Mouse (Mus musculus) liver, embryonic 14 days (tissue): ENCODE data around the gene Ehhadh. TPM values are rescaled to one million over a fixed set of nuclear protein-coding genes. Genes with fewer than 3 reads are reported as not detected.

Experiments
- polyA plus RNA-seq: library from polyadenylated mRNA; depleted of rRNA; stranded (reverse); fragments of >200 nt; gene quantifications from 2 replicates; pipeline ENCODE4 v1.2.3, GENCODE M21; 2012; rRNA removed

Gene Ehhadh
- 7.3 and 8.2 TPM in 2 replicates for polyA plus RNA-seq

DNA sequence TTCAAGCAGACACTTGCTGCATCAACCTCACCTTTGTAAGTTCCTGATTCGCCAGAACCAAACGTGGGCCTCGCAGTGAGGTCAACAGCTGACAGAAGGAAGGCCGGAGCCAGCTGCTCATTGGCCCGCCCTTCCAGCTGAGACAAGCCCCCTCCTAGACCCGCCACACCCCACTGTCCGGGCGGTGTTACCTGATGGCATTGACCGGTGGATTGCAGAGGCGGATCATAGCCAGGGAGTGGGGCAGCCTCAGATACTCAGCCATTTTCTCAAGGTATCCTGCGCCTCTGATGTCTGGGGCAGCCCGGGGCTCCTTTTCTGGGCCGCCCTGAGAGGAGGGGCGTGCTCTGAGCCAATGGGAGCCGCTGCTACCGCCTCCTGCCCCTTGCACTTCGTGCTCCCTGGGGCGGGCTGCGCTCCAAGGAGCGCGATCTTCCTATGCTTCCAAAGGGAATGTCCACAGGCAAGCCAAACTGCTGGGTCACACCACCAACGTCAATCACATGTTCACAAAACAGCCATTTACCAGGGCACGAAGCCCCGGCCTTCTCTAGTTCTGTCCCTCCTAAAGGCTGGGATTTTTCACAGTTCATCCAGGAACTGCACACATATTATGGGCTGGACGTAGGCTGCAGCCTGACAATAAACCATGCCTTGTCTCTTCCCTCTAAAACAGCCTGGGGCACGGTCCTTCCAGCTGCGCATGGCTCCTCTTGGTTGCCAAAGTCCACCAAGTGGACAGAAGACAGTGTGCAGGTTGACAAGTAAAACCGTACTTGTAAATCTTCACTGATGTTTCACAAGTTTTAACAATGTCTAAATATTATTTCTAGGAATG, at the start of gene Ehhadh:
Gene Ehhadh, minus strand, starts transcription at position 292 of the 838 bp plus-strand sequence.

DNA sequence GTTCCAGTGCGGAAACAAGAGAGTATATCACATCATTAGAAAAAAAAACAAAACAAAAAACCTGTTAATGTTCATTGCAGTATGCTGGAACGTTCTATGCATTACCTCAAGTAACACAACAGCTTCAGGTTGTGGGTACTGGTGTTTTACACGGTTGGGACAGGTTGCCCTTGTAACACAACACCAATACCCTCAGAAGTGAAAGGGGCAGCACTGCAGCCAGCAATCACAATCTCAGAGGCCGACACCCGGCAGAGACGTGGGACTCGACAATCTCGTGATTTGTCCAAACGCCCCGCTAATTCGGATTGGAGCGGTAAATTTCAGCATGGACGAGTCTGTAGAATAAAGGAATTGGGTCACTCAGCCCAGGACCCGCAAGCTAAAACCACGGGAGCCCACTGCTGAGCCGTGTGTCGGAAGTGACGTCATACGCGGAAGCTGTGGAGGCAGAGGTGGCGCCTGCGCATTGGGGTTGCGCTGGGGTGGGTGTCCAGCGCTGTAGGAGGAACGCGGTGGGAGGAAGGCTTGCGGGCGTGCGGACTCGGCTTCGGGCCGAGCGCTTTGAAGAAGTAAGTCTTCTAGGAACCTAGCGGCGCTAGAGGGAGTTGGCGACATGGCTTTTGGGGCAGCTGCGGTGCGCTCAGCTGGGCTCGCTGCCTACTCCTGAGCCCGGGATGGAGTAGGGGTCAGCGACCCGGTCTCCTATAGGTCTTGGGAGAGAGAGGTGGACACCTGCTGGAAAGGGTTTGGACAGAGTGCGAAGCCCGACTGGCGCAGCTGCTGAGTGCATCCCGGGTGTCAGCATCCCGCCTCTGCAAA, 6.5 kb upstream of the Ehhadh start, which contains the start of gene Map3k13:
Gene Map3k13, plus strand, starts transcription at position 472 of the 822 bp plus-strand sequence.

Other genes starting within 250 kb of the Ehhadh start
- 1.7 TPM in 2 replicates for gene 2510009E07Rik, start 93.1 kb downstream of the Ehhadh start, polyA plus RNA-seq
- gene Map3k13, start 6.5 kb upstream of the Ehhadh start, polyA plus RNA-seq: 0.51 and 0.56 TPM in 2 replicates
- 11.0 and 12.0 TPM in 2 replicates for gene Tmem41a, start 159.7 kb upstream of the Ehhadh start, polyA plus RNA-seq
- gene Liph, start 207.9 kb upstream of the Ehhadh start, polyA plus RNA-seq: 0.43 and 0.69 TPM in 2 replicates
- gene Senp2, start 221.7 kb upstream of the Ehhadh start, polyA plus RNA-seq: 19.9 and 23.2 TPM in 2 replicates